Mouse (Mus musculus) induced T-regulatory cell, adult 2 months (primary cell): ENCODE measurements at regions not wholly inside any gene's neighbourhood (a gene's known extent, or its start where the extent isn't known, plus 50 kb on each side); places are given as distances from the start of the nearest gene placed in this dataset.

Source experiments
- DNase-seq: peaks from one replicate; pipeline ENCODE4 v3.0.0-alpha.2; 2012; ENCODE audit warnings: low read depth

DNA sequence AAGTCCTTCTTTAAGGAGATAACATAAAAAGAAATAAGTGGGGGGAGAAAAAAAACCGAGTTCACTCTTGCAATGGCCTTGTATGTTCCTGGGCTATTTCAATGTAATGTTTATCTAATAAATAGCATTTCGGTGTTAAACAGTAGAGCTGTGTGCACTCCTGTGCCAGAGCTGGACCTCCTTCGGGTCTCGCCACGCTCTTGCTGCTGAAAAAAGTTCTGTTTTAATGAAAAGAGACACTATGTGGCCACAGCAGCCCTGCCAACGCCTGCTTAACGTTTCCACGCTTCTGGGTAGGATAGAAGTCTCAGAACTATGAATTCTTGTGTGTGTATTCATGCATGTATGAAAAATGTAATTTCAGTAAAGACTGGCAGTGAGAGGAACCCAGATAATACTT lies 50.3 kb upstream of the Prickle1 start:
- no peak for DNase-seq
